Mouse (Mus musculus): ENCODE measurements around the gene Ranbp10.
A peak's percentile ranks its signal among the peaks of the same experiment; 100 is the strongest.

Ranbp10 gene

GRCm38 (mm10) chr8:105826861-105827848 is at the start of gene Ranbp10, which contains the start of gene Tsnaxip1:
Ranbp10 (minus strand) TSS chr8:105827350.
Tsnaxip1 (plus strand) TSS chr8:105827731.
- DNase-seq, result peak; percentile 100

DNA sequence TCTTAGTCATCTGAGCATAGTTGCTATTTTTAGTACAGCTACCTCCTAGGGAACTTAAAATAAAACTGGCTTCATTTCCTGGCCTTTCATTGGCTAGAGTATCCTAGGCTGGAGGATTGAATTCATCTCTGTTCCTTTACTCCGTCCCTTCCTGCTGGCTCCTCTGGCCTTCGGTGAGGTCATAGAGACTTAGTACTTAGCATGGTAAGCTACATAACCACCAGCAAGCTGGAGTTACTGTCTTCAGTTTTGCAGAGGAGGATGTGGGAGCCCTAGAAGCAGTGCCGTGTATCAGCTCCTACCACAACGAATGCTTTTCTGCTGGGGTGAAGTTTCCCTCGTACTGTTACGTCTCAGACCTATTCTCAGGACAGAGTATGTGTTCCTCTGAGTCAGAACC is 47.2 kb upstream of the Ranbp10 start:
- peak; percentile 44 for DNase-seq

DNA sequence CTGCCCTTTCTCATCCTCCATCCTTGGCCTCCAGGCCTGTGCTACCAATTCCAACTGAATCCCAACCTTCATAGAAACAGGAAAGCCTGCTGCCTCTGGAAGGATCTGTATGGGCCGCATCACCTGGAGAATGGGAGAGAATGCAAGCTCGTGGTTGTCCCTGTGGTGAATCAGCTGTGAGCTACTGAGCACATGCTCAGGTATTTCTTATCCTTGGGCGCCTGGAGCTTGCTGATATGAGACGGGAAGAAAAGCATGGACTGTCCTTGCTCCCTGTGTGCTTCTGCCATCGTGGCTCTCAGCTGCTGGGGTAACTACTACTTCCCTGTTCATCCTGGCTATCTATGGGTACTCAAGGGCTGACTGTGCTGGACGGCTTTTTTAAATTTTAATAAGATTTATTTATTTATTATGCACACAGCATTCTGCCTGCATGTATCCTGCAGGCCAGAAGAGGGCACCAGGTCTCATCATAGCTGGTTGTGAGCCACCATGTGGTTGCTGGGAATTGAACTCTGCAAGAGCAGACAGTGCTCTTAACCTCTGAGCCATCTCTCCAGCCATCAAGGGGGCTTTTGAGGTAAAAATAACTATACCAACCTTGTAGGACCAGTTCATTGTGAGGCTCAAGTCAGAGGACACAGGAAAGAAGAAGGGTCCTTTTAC is 39.3 kb upstream of the Ranbp10 start:
- DNase-seq, result no peak

DNA sequence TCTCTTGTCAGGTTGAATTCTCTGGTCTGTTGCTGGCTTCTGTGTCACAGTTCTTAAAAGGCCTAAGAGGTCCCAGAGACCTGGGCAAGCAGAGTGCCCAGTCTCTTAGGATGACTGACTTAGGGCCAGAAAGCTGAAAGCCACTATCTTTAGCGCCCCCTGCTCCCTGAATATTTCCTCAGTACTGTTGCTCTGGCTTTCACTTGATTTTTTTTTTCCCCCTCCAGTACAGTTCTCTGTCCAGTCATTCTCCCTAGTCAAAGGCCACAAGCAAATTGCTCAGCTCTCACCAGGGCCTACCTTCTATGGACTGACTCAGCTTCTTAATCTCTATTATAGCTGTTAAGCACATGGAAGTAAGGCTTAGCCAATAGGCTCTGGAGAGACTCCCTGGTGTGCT is 34.8 kb upstream of the Ranbp10 start:
- DNase-seq, result peak; percentile 25

- DNase-seq, result peak; percentile 98
Measured at GRCm38 (mm10) chr8:105860143-105860981, 33.2 kb upstream of the Ranbp10 start, which contains the start of gene Nutf2. Nutf2 (plus strand) TSS chr8:105860580.

DNA sequence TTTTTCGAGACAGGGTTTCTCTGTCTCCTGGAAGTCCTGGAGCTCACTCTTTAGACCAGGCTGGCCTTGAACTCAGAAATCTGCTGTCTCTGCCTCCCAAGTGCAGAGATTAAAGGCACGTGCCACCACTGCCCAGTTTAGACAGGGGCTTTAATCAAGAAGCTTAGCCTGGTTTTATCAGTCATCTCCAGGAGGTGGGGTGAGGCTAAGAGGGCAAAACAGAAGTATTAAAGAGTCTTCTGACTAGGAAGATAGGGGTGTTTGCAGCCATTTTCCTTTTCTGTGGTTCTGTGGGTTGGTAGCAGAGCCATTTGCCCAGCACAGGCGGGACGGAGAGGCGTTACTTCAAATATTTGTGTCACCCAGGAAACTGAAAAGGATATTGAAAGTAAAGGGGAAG is 32.2 kb upstream of the Ranbp10 start:
- no peak for DNase-seq

DNA sequence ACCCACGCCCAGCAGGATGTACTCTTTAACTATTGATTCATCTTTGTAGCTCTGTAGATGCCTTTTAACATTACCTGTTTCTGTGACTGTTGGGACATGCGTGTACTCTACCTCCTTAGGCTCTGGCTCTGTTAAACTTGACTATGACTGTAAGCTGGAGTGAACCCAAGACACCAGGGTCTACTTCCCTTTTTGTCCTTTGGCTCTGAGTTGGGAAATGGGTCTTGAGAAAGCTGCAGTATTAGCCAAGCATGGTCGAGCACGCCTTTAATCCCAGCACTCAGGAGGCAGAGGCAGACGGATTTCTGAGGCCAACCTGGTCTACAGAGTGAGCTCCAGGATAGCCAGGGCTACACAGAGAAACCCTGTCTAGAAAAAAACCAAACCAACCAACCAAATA is 31.3 kb upstream of the Ranbp10 start:
- DNase-seq, result no peak

GRCm38 (mm10) chr8:105856168-105856835 is 29.2 kb upstream of the Ranbp10 start:
- no peak for DNase-seq

DNA sequence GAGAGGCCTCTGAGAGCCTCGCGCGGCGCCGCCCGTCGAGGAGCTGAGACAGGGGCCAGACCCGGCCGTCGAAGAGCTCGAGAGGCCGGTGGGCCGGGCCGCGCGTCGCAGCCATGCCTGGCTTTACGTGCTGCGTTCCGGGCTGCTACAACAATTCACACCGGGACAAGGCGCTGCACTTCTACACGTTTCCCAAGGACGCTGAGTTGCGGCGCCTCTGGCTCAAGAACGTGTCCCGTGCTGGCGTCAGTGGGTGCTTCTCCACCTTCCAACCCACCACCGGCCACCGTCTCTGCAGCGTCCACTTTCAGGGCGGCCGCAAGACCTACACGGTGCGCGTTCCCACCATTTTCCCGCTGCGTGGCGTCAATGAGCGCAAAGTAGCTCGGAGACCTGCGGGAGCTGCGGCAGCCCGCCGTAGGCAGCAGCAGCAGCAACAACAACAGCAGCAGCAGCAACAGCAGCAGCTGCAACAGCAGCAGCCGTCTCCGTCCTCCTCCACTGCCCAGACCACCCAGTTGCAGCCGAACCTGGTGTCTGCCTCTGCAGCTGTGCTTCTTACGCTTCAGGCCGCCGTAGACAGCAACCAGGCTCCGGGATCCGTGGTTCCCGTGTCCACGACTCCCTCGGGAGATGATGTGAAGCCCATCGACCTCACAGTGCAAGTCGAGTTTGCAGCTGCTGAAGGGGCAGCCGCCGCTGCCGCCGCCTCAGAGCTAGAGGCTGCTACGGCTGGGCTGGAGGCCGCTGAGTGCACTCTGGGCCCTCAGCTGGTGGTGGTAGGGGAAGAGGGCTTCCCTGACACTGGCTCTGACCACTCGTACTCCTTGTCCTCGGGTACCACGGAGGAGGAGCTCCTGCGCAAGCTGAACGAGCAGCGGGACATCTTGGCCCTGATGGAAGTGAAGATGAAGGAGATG is 28.4 kb upstream of the Ranbp10 start:
- peak; percentile 37 for DNase-seq

- DNase-seq, result peak; percentile 93
Measured at GRCm38 (mm10) chr8:105854715-105855216, 27.6 kb upstream of the Ranbp10 start, which contains the start of gene Thap11. Thap11 (plus strand) TSS chr8:105855132.

GRCm38 (mm10) chr8:105854303-105854702 is 27.2 kb upstream of the Ranbp10 start:
- no peak for DNase-seq

DNA sequence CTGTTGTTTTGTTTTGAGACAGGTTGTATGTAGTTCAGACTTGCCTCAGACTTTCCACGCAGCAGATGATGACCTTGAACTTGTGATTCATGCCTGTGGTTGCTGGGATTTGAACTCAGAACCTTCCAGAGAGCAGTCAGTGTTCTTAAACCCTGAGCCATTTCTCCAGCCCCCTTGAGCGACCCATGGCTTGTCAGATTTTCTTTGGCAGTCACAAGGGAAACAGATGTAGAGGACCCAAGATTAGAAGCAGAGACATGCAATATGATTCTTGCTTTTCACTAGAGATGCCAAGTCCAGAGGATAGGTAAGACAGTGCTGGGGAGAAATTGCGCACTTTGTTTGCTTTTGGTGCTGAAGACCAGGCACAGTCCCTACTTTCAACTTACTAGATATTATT is 26.0 kb upstream of the Ranbp10 start, which contains the start of gene Cenpt:
Gene Cenpt (minus strand): TSS at position 101 of the 400 bp plus-strand sequence.
- no peak for DNase-seq

- DNase-seq, result peak; percentile 27
Measured at GRCm38 (mm10) chr8:105852146-105852729, 25.1 kb upstream of the Ranbp10 start.

DNA sequence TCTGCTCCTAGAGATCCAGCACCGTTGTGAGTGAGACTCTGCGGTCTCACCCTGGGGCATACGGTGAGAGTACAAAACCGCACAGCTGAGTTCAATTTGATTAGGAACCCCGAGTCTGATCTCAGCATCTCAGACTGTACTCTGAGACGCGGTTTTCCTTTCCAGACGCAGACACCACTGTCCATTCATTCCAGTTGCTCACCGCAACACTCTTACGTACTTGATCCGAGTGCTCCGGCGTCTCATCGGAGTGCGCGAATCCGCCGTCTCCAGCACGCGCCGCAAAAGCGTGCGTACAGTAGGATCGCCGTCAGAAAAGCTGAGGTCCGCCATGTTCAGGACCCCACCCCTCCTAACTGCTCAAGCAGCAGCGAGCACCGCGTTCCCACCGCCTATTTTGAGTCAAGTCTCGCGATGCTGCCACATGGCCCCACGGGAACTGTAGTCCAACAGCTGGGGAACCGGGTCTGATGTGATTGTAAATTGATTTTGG is 24.5 kb upstream of the Ranbp10 start:
- DNase-seq, result peak; percentile 88

- no peak for DNase-seq
Measured at GRCm38 (mm10) chr8:105850611-105851010, 23.5 kb upstream of the Ranbp10 start.

- DNase-seq, result no peak
Measured at GRCm38 (mm10) chr8:105850014-105850413, 22.9 kb upstream of the Ranbp10 start.

DNA sequence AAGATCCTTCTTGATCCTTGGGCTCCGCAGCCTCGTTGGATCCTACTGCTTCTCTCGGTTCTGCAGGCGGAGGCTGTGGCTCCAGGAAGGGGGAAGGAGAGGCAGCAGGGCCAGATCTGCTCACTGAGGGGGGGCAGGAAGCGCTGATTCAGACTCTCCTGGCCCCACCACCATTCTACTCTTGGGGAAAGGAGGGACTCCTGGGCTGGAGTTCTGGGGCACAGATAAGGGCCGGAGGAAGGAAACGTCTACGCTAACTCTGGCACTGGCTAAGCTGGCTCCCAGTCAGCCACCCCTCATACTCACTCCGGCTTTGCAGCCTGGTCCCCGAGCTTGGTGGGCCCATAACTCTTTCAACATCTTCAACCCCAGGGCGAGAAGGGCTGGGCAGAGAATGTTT is 19.5 kb upstream of the Ranbp10 start:
- no peak for DNase-seq

DNA sequence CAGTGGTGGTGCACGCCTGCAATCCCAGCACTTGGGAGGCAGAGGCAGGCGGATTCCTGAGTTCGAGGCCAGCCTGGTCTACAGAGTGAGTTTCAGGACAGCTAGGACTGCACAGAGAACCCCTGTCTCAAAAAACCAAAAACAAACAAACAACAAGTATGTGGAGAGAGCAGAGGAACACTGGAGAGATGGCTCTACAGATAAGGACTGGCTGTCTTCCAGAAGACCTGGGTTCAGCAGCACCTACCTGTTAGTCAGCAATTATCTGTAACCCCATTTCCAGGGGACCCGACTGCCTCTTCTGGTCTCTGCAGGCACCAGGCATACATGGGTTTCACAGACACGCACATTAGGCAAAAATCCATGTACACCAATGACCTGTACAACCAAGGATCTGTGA is 12.1 kb upstream of the Ranbp10 start:
- no peak for DNase-seq

DNA sequence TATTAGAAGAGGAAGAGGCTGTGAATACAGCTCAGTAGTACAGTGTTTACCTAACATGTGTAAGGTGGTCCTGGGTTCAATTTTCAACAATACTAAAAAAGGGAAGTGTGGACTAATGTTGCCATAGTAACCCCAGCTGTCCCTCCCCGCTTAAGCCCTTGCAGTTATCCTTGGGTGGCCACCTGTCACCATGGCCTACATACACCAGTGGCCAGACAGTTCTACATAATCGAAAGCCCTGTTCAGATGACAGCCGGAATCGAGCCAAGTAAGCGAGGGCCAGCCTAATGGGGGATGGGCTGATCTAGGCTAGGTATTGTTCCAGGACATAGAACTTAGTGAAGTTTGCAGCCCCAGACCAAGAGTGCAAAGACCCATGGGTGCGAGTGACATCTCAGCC is 9.8 kb upstream of the Ranbp10 start:
- DNase-seq, result no peak

DNA sequence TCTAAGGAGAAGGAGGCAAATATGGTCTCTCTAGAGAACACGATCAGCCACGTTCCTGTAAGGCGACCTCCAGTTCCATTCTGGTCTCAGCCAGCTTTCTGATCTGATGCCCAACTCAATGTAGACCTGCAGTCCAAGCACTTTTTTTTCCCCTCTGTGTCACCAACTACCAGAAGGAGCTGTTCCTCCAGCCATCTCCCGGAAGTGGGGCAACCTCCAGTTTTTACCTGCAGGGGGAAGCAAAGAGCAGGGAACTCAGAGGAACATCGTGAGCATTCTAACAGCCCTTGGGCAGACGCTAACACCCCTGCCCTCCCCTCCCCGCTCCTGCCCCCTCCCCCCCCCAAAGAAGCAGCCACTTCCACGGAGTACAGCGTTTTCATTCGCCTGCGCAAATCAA is 8.2 kb upstream of the Ranbp10 start:
- DNase-seq, result peak; percentile 91

Measured in kidney, adult 9 months (tissue).